Mouse (Mus musculus): ENCODE data around the gene Mical1. TPM values are rescaled to one million over a fixed set of nuclear protein-coding genes. Genes with fewer than 3 reads are reported as not detected.

Mical1 gene
- polyA plus RNA-seq, 1 experiment = 130 TPM

GRCm38 (mm10) chr10:41482446-41482845 is 6.3 kb downstream of the Mical1 start:
- H3K4me3 ChIP-seq (ENCODE audit: extremely low read depth, insufficient read depth, insufficient read length) = no peak overlapping the region
- peaks cover 86% of the 10 kb centered on the region for H3K36me3 ChIP-seq (ENCODE audit: control insufficient read depth, insufficient read depth, low read length)
- TF ChIP-seq POLR2A (IDR thresholded peaks at IDR 0.05; ENCODE audit: low read depth, low read length) = no peak
- H3K27ac ChIP-seq (ENCODE audit: insufficient read depth, low read length) = no peak overlapping the region
- no peaks in the 10 kb centered on the region for H3K27me3 ChIP-seq (ENCODE audit: control insufficient read depth, insufficient read depth, low read length)
- DNase-seq (ENCODE audit: low read depth in 1 of 2, low spot score in 2 of 2) = no peak
- H3K4me1 ChIP-seq (ENCODE audit: control insufficient read depth, insufficient read depth, insufficient read length) = peaks cover 6% of the 10 kb centered on the region; the same call in 1 of the 2 replicates
- 94% methylated on average over 7 of the region's 7 CpGs for WGBS

DNA sequence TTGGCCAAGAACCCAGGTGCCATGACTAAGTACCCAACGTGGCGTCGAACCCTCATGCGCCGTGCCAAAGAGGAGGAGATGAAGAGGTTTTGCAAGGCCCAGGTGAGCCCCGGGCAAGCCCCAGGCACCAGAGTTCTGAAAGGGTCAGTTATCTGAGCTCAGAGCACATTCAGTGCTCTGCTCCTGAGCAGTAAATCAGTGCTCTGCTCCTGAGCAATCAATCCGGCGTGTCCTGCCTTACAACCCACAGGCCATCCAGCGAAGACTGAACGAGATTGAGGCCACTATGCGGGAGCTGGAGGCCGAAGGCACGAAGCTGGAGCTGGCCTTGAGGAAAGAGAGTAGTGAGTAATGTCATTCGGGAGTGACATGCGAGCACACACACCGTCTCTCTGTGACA is 9.7 kb downstream of the Mical1 start:
- H3K27ac ChIP-seq (ENCODE audit: insufficient read depth, low read length) = no peak overlapping the region
- TF ChIP-seq POLR2A (IDR thresholded peaks at IDR 0.05; ENCODE audit: low read depth, low read length) (no peak), CTCF (IDR thresholded peaks at IDR 0.05; ENCODE audit: extremely low read depth, insufficient read depth, insufficient read length, insufficient replicate concordance) (no peak)
- DNase-seq (ENCODE audit: low read depth in 1 of 2, low spot score in 2 of 2) = no peak
- no peaks in the 10 kb centered on the region for H3K27me3 ChIP-seq (ENCODE audit: control insufficient read depth, insufficient read depth, low read length)
- H3K4me1 ChIP-seq (ENCODE audit: control insufficient read depth, insufficient read depth, insufficient read length) = no peaks in the 10 kb centered on the region; the same call in none of the 2 replicates
- peaks cover 63% of the 10 kb centered on the region for H3K36me3 ChIP-seq (ENCODE audit: control insufficient read depth, insufficient read depth, low read length)
- H3K4me3 ChIP-seq (ENCODE audit: extremely low read depth, insufficient read depth, insufficient read length) = no peak overlapping the region
- WGBS = 92% methylated on average over 16 of the region's 16 CpGs

DNA sequence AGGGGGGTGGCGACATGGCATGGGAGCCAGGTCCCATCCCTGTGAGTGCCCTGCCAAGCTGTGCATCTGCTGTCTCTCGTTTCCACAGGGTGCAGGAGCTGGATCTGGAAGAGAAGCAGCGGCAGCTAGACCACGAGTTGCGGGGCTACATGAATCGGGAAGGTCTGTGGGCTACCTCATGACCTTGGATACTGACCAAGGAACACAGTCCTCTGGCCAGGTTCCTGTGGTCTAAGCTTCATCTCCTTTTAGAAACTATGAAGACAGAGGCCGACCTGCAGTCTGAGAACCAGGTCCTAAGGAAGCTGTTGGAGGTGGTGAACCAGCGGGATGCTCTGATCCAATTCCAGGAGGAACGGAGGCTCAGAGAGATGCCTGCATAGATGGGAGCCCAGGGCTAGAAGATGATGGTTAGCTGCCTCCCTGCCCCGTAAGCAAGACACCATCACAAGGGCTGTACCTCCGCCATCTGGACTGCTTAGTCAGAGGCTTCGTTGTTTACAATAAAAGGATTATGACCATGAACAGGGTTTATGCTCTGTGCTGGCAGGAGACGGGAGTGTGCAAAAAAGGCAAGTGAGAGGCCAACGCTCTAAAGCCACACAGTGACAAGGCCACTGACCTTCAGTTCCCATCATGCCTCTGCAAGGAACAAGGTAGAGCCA is 10.5 kb downstream of the Mical1 start:
- Histone ChIP-seq H3K4me3 (ENCODE audit: extremely low read depth, insufficient read depth, insufficient read length) (no peak overlapping the region), H3K27ac (ENCODE audit: insufficient read depth, low read length) (no peak overlapping the region), H3K36me3 (ENCODE audit: control insufficient read depth, insufficient read depth, low read length) (peaks cover 55% of the 10 kb centered on the region), H3K4me1 (ENCODE audit: control insufficient read depth, insufficient read depth, insufficient read length) (no peaks in the 10 kb centered on the region; the same call in none of the 2 replicates), H3K27me3 (ENCODE audit: control insufficient read depth, insufficient read depth, low read length) (no peaks in the 10 kb centered on the region)
- DNase-seq (ENCODE audit: low read depth in 1 of 2, low spot score in 2 of 2) = no peak
- TF ChIP-seq POLR2A (IDR thresholded peaks at IDR 0.05; ENCODE audit: low read depth, low read length) (no peak), CTCF (IDR thresholded peaks at IDR 0.05; ENCODE audit: extremely low read depth, insufficient read depth, insufficient read length, insufficient replicate concordance) (no peak)
- WGBS = 91% methylated on average over 14 of the region's 14 CpGs

DNA sequence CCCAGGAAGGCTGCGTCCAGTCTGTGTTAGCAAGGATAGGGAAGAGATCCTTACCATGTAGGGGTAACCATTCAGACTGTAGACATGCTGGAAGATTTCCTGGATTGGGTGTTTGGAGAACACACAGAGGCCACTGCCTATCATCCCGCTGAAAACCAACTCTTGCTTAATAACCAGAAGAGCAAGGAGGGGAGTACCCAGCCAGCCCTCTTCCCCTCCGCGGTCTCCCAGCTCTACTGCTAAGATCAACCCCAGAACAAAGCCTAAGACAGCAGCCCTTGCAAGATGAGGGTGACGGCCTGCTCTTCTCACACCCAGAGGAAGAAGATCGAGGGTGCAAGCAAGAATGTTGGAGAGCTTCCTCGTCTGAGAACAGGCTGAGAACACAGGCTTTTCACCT is 12.8 kb downstream of the Mical1 start:
- WGBS = 30% methylated on average over 7 of the region's 7 CpGs
- DNase-seq (ENCODE audit: low read depth in 1 of 2, low spot score in 2 of 2) = no peak
- no peak overlapping the region for H3K27ac ChIP-seq (ENCODE audit: insufficient read depth, low read length)
- no peaks in the 10 kb centered on the region; the same call in none of the 2 replicates for H3K4me1 ChIP-seq (ENCODE audit: control insufficient read depth, insufficient read depth, insufficient read length)
- TF ChIP-seq POLR2A (IDR thresholded peaks at IDR 0.05; ENCODE audit: low read depth, low read length) (no peak), CTCF (IDR thresholded peaks at IDR 0.05; ENCODE audit: extremely low read depth, insufficient read depth, insufficient read length, insufficient replicate concordance) (no peak)
- H3K27me3 ChIP-seq (ENCODE audit: control insufficient read depth, insufficient read depth, low read length) = no peaks in the 10 kb centered on the region
- peaks cover 34% of the 10 kb centered on the region for H3K36me3 ChIP-seq (ENCODE audit: control insufficient read depth, insufficient read depth, low read length)
- H3K4me3 ChIP-seq (ENCODE audit: extremely low read depth, insufficient read depth, insufficient read length) = peak overlapping the region; percentile 19; the same call in 1 of the 2 replicates

DNA sequence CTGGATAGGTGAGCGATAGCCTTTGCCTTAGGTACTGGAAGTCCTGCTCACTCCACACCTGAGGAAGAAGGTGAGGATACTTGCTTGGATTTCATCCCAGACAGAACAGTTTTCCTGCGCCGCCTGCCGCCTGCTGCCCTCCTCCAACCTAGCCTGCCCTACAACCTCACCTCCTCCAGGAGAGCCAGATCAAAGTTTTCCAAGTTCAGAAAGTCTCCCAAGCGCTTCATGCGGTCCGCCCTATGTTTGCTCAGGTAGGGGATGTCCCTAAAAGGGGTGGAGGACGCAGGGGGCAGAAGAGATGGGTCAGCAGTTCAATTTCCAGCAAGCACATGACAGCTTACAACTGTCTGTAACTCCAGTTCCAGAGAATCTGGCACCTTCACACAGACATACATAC is 13.2 kb downstream of the Mical1 start:
- H3K27ac ChIP-seq (ENCODE audit: insufficient read depth, low read length) = no peak overlapping the region
- DNase-seq (ENCODE audit: low read depth in 1 of 2, low spot score in 2 of 2) = no peak
- H3K36me3 ChIP-seq (ENCODE audit: control insufficient read depth, insufficient read depth, low read length) = peaks cover 30% of the 10 kb centered on the region
- 52% methylated on average over 8 of the region's 8 CpGs for WGBS
- H3K27me3 ChIP-seq (ENCODE audit: control insufficient read depth, insufficient read depth, low read length) = no peaks in the 10 kb centered on the region
- TF ChIP-seq POLR2A (IDR thresholded peaks at IDR 0.05; ENCODE audit: low read depth, low read length) (no peak), CTCF (IDR thresholded peaks at IDR 0.05; ENCODE audit: extremely low read depth, insufficient read depth, insufficient read length, insufficient replicate concordance) (no peak)
- H3K4me3 ChIP-seq (ENCODE audit: extremely low read depth, insufficient read depth, insufficient read length) = peak overlapping the region; percentile 19; the same call in 1 of the 2 replicates
- no peaks in the 10 kb centered on the region; the same call in none of the 2 replicates for H3K4me1 ChIP-seq (ENCODE audit: control insufficient read depth, insufficient read depth, insufficient read length)

GRCm38 (mm10) chr10:41489708-41490517 is 13.8 kb downstream of the Mical1 start, which contains the start of the genes Smpd2 and Ppil6:
TSS of gene Smpd2 (minus strand) at chr10:41490369.
TSS of gene Ppil6 (plus strand) at chr10:41490439.
- no peaks in the 10 kb centered on the region for H3K27me3 ChIP-seq (ENCODE audit: control insufficient read depth, insufficient read depth, low read length)
- H3K4me1 ChIP-seq (ENCODE audit: control insufficient read depth, insufficient read depth, insufficient read length) = no peaks in the 10 kb centered on the region; the same call in none of the 2 replicates
- peak; percentile 73 to 93 for DNase-seq (ENCODE audit: low read depth in 1 of 2, low spot score in 2 of 2)
- H3K36me3 ChIP-seq (ENCODE audit: control insufficient read depth, insufficient read depth, low read length) = peaks cover 26% of the 10 kb centered on the region
- peak within 1 kb of the TSS; percentile 44; the same call in 1 of the 2 replicates for H3K27ac ChIP-seq (ENCODE audit: insufficient read depth, low read length)
- peak within 1 kb of the TSS; percentile 84 for H3K4me3 ChIP-seq (ENCODE audit: extremely low read depth, insufficient read depth, insufficient read length)
- under 1% methylated on average over 49 of the region's 50 CpGs for WGBS
- TF ChIP-seq CTCF (IDR thresholded peaks at IDR 0.05; ENCODE audit: extremely low read depth, insufficient read depth, insufficient read length, insufficient replicate concordance) (no peak), POLR2A (IDR thresholded peaks at IDR 0.05; ENCODE audit: low read depth, low read length) (peak; percentile 11; the same call in 1 of the 2 replicates)
